Mouse (Mus musculus): ENCODE results near the gene Gm20388.
A peak's percentile ranks its signal among the peaks of the same experiment; 100 is the strongest.

Gm20388 gene

GRCm38 (mm10) chr8:121058081-121058480 is 1147.4 kb downstream of the Gm20388 start:
- DNase-seq (ENCODE audit: low spot score in 2 of 2) = no peak

- no peak for DNase-seq (ENCODE audit: low spot score in 2 of 2)
These were observed 1148.5 kb downstream of the Gm20388 start for GRCm38 (mm10) chr8:121059098-121059497.

GRCm38 (mm10) chr8:121062521-121062920 is 1151.9 kb downstream of the Gm20388 start:
- DNase-seq (ENCODE audit: low spot score in 2 of 2) = no peak

- DNase-seq (ENCODE audit: low spot score in 2 of 2) = no peak
These were observed 1153.0 kb downstream of the Gm20388 start for GRCm38 (mm10) chr8:121063649-121064048.

GRCm38 (mm10) chr8:121071454-121071853 is 1160.8 kb downstream of the Gm20388 start:
- DNase-seq (ENCODE audit: low spot score in 2 of 2) = no peak

- DNase-seq (ENCODE audit: low spot score in 2 of 2) = no peak
These were observed 1161.9 kb downstream of the Gm20388 start for GRCm38 (mm10) chr8:121072406-121073130.

GRCm38 (mm10) chr8:121073174-121074107 is 1162.8 kb downstream of the Gm20388 start:
- DNase-seq (ENCODE audit: low spot score in 2 of 2) = no peak

GRCm38 (mm10) chr8:121074108-121074847 is 1163.6 kb downstream of the Gm20388 start:
- DNase-seq (ENCODE audit: low spot score in 2 of 2) = no peak

- no peak for DNase-seq (ENCODE audit: low spot score in 2 of 2)
These were observed 1164.2 kb downstream of the Gm20388 start for GRCm38 (mm10) chr8:121074848-121075145.

GRCm38 (mm10) chr8:121075936-121076335 is 1165.3 kb downstream of the Gm20388 start:
- no peak for DNase-seq (ENCODE audit: low spot score in 2 of 2)

GRCm38 (mm10) chr8:121076555-121076954 is 1165.9 kb downstream of the Gm20388 start:
- DNase-seq (ENCODE audit: low spot score in 2 of 2) = no peak

- no peak for DNase-seq (ENCODE audit: low spot score in 2 of 2)
These were observed 1168.1 kb downstream of the Gm20388 start for GRCm38 (mm10) chr8:121078721-121079120.

GRCm38 (mm10) chr8:121079201-121079600 is 1168.6 kb downstream of the Gm20388 start:
- DNase-seq (ENCODE audit: low spot score in 2 of 2) = no peak

- DNase-seq (ENCODE audit: low spot score in 2 of 2) = no peak
These were observed 1169.3 kb downstream of the Gm20388 start for GRCm38 (mm10) chr8:121079944-121080343.

- no peak for DNase-seq (ENCODE audit: low spot score in 2 of 2)
These were observed 1169.9 kb downstream of the Gm20388 start for GRCm38 (mm10) chr8:121080361-121081090.

- no peak for DNase-seq (ENCODE audit: low spot score in 2 of 2)
These were observed 1170.8 kb downstream of the Gm20388 start for GRCm38 (mm10) chr8:121081398-121081797.

- no peak for DNase-seq (ENCODE audit: low spot score in 2 of 2)
These were observed 1171.8 kb downstream of the Gm20388 start for GRCm38 (mm10) chr8:121082218-121083092.

- peak; percentile 67 to 72 for DNase-seq (ENCODE audit: low spot score in 2 of 2)
These were observed 1172.7 kb downstream of the Gm20388 start for GRCm38 (mm10) chr8:121083093-121083935.

GRCm38 (mm10) chr8:121083936-121084209 is 1173.2 kb downstream of the Gm20388 start:
- DNase-seq (ENCODE audit: low spot score in 2 of 2) = no peak

All from heart, adult 9 months (tissue).